Mouse (Mus musculus): ENCODE measurements at regions not wholly inside any gene's neighbourhood (a gene's known extent, or its start where the extent isn't known, plus 50 kb on each side); places are given as distances from the start of the nearest gene placed in this dataset.
A peak's percentile ranks its signal among the peaks of the same experiment; 100 is the strongest.

GRCm38 (mm10) chr10:70336741-70337140 is 91.8 kb downstream of the Slc16a9 start:
- H3K27ac ChIP-seq: no peak overlapping the region
- no peak for DNase-seq (ENCODE audit: extremely low spot score in 1 of 2, low spot score in 2 of 2)
- intact Hi-C loops (cut with DNase I): no loop called here
- no peak overlapping the region for H3K4me3 ChIP-seq
- TF ChIP-seq CTCF (IDR thresholded peaks at IDR 0.05): no peak

GRCm38 (mm10) chr10:70359421-70359820 is 80.9 kb upstream of the Fam13c start:
- no peak for DNase-seq (ENCODE audit: extremely low spot score in 1 of 2, low spot score in 2 of 2)
- TF ChIP-seq CTCF (IDR thresholded peaks at IDR 0.05): no peak
- intact Hi-C loops (cut with DNase I): no loop called here

GRCm38 (mm10) chr10:70359834-70360233 is 80.4 kb upstream of the Fam13c start:
- H3K27ac ChIP-seq: no peak overlapping the region
- no peak overlapping the region for H3K4me3 ChIP-seq
- no peak for TF ChIP-seq CTCF (IDR thresholded peaks at IDR 0.05)
- intact Hi-C loops (cut with DNase I): loop anchor here (5.0 to 10.0 kb wide), 2 partner anchors 33 to 865 kb away; no protein-coding TSS in a partner anchor
- no peak for DNase-seq (ENCODE audit: extremely low spot score in 1 of 2, low spot score in 2 of 2)

More at GRCm38 (mm10) chr10:70359421-70359820, 80.9 kb upstream of the Fam13c start:
- Histone ChIP-seq H3K27ac (no peak overlapping the region), H3K4me3 (no peak overlapping the region)

GRCm38 (mm10) chr10:70363054-70363453 is 77.2 kb upstream of the Fam13c start:
- DNase-seq (ENCODE audit: extremely low spot score in 1 of 2, low spot score in 2 of 2): peak in 1 of 2 experiments; percentile 33
- TF ChIP-seq CTCF (IDR thresholded peaks at IDR 0.05): peak; percentile 66
- intact Hi-C loops (cut with DNase I): loop anchor here (2.0 to 10.0 kb wide), 3 partner anchors 36 to 862 kb away; no protein-coding TSS in a partner anchor
- H3K4me3 ChIP-seq: no peak overlapping the region
- H3K27ac ChIP-seq: no peak overlapping the region

GRCm38 (mm10) chr10:70364218-70364975 is 75.9 kb upstream of the Fam13c start:
- intact Hi-C loops (cut with DNase I): loop anchor here (5.0 to 10.0 kb wide), 2 partner anchors 37 to 860 kb away; no protein-coding TSS in a partner anchor

GRCm38 (mm10) chr10:70364976-70365345 is 75.3 kb upstream of the Fam13c start:
- Histone ChIP-seq H3K4me3 (no peak overlapping the region), H3K27ac (no peak overlapping the region)
- intact Hi-C loops (cut with DNase I): loop anchor here (5.0 to 10.0 kb wide), 2 partner anchors 38 to 860 kb away; no protein-coding TSS in a partner anchor
- no peak for TF ChIP-seq CTCF (IDR thresholded peaks at IDR 0.05)
- no peak for DNase-seq (ENCODE audit: extremely low spot score in 1 of 2, low spot score in 2 of 2)

More at GRCm38 (mm10) chr10:70364218-70364975, 75.9 kb upstream of the Fam13c start:
- no peak overlapping the region for H3K27ac ChIP-seq
- no peak for TF ChIP-seq CTCF (IDR thresholded peaks at IDR 0.05)
- no peak for DNase-seq (ENCODE audit: extremely low spot score in 1 of 2, low spot score in 2 of 2)
- H3K4me3 ChIP-seq: no peak overlapping the region

GRCm38 (mm10) chr10:70365504-70365903 is 74.8 kb upstream of the Fam13c start:
- DNase-seq (ENCODE audit: extremely low spot score in 1 of 2, low spot score in 2 of 2): no peak
- no peak overlapping the region for H3K27ac ChIP-seq
- intact Hi-C loops (cut with DNase I): loop anchor here (10.0 kb wide), 1 partner anchor 859 kb away; no protein-coding TSS in a partner anchor
- no peak for TF ChIP-seq CTCF (IDR thresholded peaks at IDR 0.05)
- no peak overlapping the region for H3K4me3 ChIP-seq

GRCm38 (mm10) chr10:70367866-70368265 is 72.4 kb upstream of the Fam13c start:
- intact Hi-C loops (cut with DNase I): loop anchor here (2.0 to 10.0 kb wide), 2 partner anchors 195 to 857 kb away; no protein-coding TSS in a partner anchor
- no peak overlapping the region for H3K4me3 ChIP-seq
- no peak for DNase-seq (ENCODE audit: extremely low spot score in 1 of 2, low spot score in 2 of 2)
- H3K27ac ChIP-seq: no peak overlapping the region
- TF ChIP-seq CTCF (IDR thresholded peaks at IDR 0.05): no peak

GRCm38 (mm10) chr10:70368685-70369084 is 71.6 kb upstream of the Fam13c start:
- peak; percentile 62 to 74 for DNase-seq (ENCODE audit: extremely low spot score in 1 of 2, low spot score in 2 of 2)
- Histone ChIP-seq H3K27ac (no peak overlapping the region), H3K4me3 (no peak overlapping the region)
- intact Hi-C loops (cut with DNase I): loop anchor here (2.0 to 10.0 kb wide), 2 partner anchors 194 to 856 kb away; no protein-coding TSS in a partner anchor
- TF ChIP-seq CTCF (IDR thresholded peaks at IDR 0.05): peak; percentile 73

- Histone ChIP-seq H3K4me3 (no peak overlapping the region), H3K27ac (peak overlapping the region; percentile 47; the same call in 1 of the 2 replicates)
- no peak for DNase-seq (ENCODE audit: extremely low spot score in 1 of 2, low spot score in 2 of 2)
- intact Hi-C loops (cut with DNase I): loop anchor here (1.0 to 5.0 kb wide), 5 partner anchors 24 to 170 kb away; partner anchors contain the start of gene Fam13c
- TF ChIP-seq CTCF (IDR thresholded peaks at IDR 0.05): no peak
Observed at GRCm38 (mm10) chr10:70372411-70373136, 67.7 kb upstream of the Fam13c start.

- 0 out of 2 replicates have a peak overlapping the region, but pooled peaks have one; percentile 24 for H3K27ac ChIP-seq
Observed at GRCm38 (mm10) chr10:70373207-70373606, 67.1 kb upstream of the Fam13c start.

More at GRCm38 (mm10) chr10:70373207-70373606, 67.1 kb upstream of the Fam13c start:
- no peak for TF ChIP-seq CTCF (IDR thresholded peaks at IDR 0.05)
- intact Hi-C loops (cut with DNase I): loop anchor here (5.0 kb wide), 2 partner anchors 144 to 169 kb away; no protein-coding TSS in a partner anchor
- no peak overlapping the region for H3K4me3 ChIP-seq
- DNase-seq (ENCODE audit: extremely low spot score in 1 of 2, low spot score in 2 of 2): no peak

Data from left cerebral cortex, adult 2 months (tissue).